ENCODE assay signal across 21 mouse cellular contexts in the genomic region with DNA sequence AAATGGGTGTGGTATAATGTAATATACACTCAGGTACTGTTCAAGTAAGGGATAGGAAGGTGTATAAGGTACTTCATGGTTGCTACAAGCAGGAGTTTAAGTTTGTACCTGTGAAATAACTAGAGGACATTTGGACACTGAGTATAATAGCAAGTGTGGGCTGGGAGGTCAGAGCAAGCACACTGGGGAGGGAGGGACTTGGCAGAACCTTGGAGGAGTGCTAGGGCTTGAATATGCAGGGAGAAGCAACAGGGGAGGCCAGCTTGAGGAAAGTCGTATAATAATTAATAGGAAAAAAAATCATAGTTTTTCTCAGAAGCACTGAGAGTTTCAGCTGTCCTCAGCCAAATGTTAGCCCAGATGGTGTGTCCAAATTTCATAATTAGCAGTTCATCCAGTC.
DNase-seq lines count a peak whose midpoint lies in the region; ATAC-seq lines count a peak whose summit lies in the region.
"Had no signal": no experiment of that assay in that cellular context is flagged by ENCODE, and none has a peak within 500 bp of the region (broad histone marks: within the 10 kb centered on the region; RNA-seq: fewer than 3 reads in every experiment).

No protein-coding gene starts in this region.

- no peak for ATAC-seq in kidney, embryonic 15.5 days (replicated peaks; ENCODE audit: low FRiP score)
- ATAC-seq: forebrain, embryonic 16.5 days; liver, embryonic 12.5 days had no signal

- peak; percentile 21 for DNase-seq in kidney, adult 18-20 months
- peak; percentile 7 to 10 for DNase-seq in cerebellum, adult 18-20 months
- DNase-seq in cerebellum, adult 9-10 months: peak; percentile 11
- peak; percentile 57 to 62 for DNase-seq in kidney, postnatal 36 days
- no peak for DNase-seq in limb, embryonic 10.5 days (ENCODE audit: low spot score)
- DNase-seq in testis, postnatal 14 days (ENCODE audit: low spot score): no peak
- DNase-seq: adrenal gland, postnatal 10 days; gastrocnemius, postnatal 10 days; heart, adult 18-20 months; heart, postnatal 14 days; lung, adult 18-20 months; lung, postnatal 10 days; thymus, postnatal 14 days had no signal

- H3K4me1 ChIP-seq in kidney, embryonic 15.5 days: no peaks in the 10 kb centered on the region
- H3K4me1 ChIP-seq in limb, embryonic 10.5 days: no peaks in the 10 kb centered on the region
- H3K4me1 ChIP-seq: embryonic facial prominence, embryonic 10.5 days; heart, embryonic 13.5 days; hindbrain, embryonic 12.5 days; limb, embryonic 13.5 days; liver, embryonic 12.5 days; midbrain, embryonic 10.5 days had no signal

- WGBS in kidney, embryonic 15.5 days: 79% methylated on average over 1 of the region's 1 CpGs
- WGBS in limb, embryonic 10.5 days: 58% methylated on average over 1 of the region's 1 CpGs

- H3K9me3 ChIP-seq in kidney, embryonic 15.5 days (replicated peaks): no peaks in the 10 kb centered on the region
- no peaks in the 10 kb centered on the region for H3K9me3 ChIP-seq in limb, embryonic 10.5 days (replicated peaks)
- H3K9me3 ChIP-seq: embryonic facial prominence, embryonic 10.5 days; heart, embryonic 13.5 days; hindbrain, embryonic 12.5 days; limb, embryonic 13.5 days; liver, embryonic 12.5 days; midbrain, embryonic 10.5 days had no signal

- H3K27me3 ChIP-seq in kidney, embryonic 15.5 days: no peaks in the 10 kb centered on the region
- H3K27me3 ChIP-seq in limb, embryonic 10.5 days (ENCODE audit: low read depth, poor library complexity, severe bottlenecking): no peaks in the 10 kb centered on the region
- H3K27me3 ChIP-seq: heart, embryonic 13.5 days; hindbrain, embryonic 12.5 days; limb, embryonic 13.5 days; liver, embryonic 12.5 days had no signal

- H3K27ac ChIP-seq in kidney, embryonic 15.5 days: no peak overlapping the region
- no peak overlapping the region for H3K27ac ChIP-seq in limb, embryonic 10.5 days
- H3K27ac ChIP-seq: embryonic facial prominence, embryonic 10.5 days; heart, embryonic 13.5 days; hindbrain, embryonic 12.5 days; limb, embryonic 13.5 days; liver, embryonic 12.5 days; midbrain, embryonic 10.5 days had no signal

- no peak overlapping the region for H3K4me2 ChIP-seq in kidney, embryonic 15.5 days
- H3K4me2 ChIP-seq: heart, embryonic 13.5 days; hindbrain, embryonic 12.5 days; limb, embryonic 13.5 days; liver, embryonic 12.5 days had no signal

- H3K9ac ChIP-seq in kidney, embryonic 15.5 days: no peak overlapping the region
- H3K9ac ChIP-seq: heart, embryonic 13.5 days; hindbrain, embryonic 12.5 days; limb, embryonic 13.5 days; liver, embryonic 12.5 days had no signal

- H3K4me3 ChIP-seq in kidney, embryonic 15.5 days (replicated peaks): no peak overlapping the region
- no peak overlapping the region for H3K4me3 ChIP-seq in limb, embryonic 10.5 days
- H3K4me3 ChIP-seq: embryonic facial prominence, embryonic 10.5 days; heart, embryonic 13.5 days; hindbrain, embryonic 12.5 days; limb, embryonic 13.5 days; liver, embryonic 12.5 days; midbrain, embryonic 10.5 days had no signal

- no peaks in the 10 kb centered on the region for H3K36me3 ChIP-seq in kidney, embryonic 15.5 days
- H3K36me3 ChIP-seq in limb, embryonic 10.5 days: no peaks in the 10 kb centered on the region
- H3K36me3 ChIP-seq: embryonic facial prominence, embryonic 10.5 days; heart, embryonic 13.5 days; hindbrain, embryonic 12.5 days; limb, embryonic 13.5 days; liver, embryonic 12.5 days; midbrain, embryonic 10.5 days had no signal

Comparison
In these comparisons a context has a peak if more than half of its experiments do, and no peak if none do; other contexts are left out.
1. DNase-seq: peak in kidney, adult 18-20 months (single experiment), cerebellum, adult 18-20 months (2 of 2), cerebellum, adult 9-10 months (single experiment) and kidney, postnatal 36 days (2 of 2); none in limb, embryonic 10.5 days (single experiment) and testis, postnatal 14 days (single experiment).